Mouse (Mus musculus): ENCODE measurements around the gene P2ry12. TPM values are rescaled to one million over a fixed set of nuclear protein-coding genes. Genes with fewer than 3 reads are reported as not detected.
A peak's percentile ranks its signal among the peaks of the same experiment; 100 is the strongest.

P2ry12 gene
- total and polyA plus RNA-seq, 3 experiments: not detected

GRCm38 (mm10) chr3:59169215-59169614 lies 93.5 kb downstream of the P2ry12 start:
- Histone ChIP-seq H3K4me3 (ENCODE audit: control insufficient read depth in 1 of 2, insufficient read depth in 1 of 2, low read depth in 2 of 2, low read length in 2 of 2) (no peak overlapping the region), H3K9me3 (replicated peaks; ENCODE audit: insufficient read depth, low read length) (no peaks in the 10 kb centered on the region), H3K79me2 (ENCODE audit: control insufficient read depth, insufficient read depth, low read length, poor library complexity) (no peaks in the 10 kb centered on the region), H3K4me1 (ENCODE audit: control insufficient read depth in 1 of 2, insufficient read depth in 2 of 2, low read length in 2 of 2) (no peaks in the 10 kb centered on the region), H3K9ac (ENCODE audit: control insufficient read depth, low read depth, low read length, poor library complexity, severe bottlenecking) (no peak overlapping the region), H3K36me3 (ENCODE audit: control insufficient read depth in 1 of 2, insufficient read depth in 2 of 2, low read length in 2 of 2) (no peaks in the 10 kb centered on the region), H3K27me3 (ENCODE audit: control insufficient read depth in 1 of 2, insufficient read depth in 2 of 2, low read length in 2 of 2) (peaks cover 0 to 2% of the 10 kb centered on the region in 2 experiments; a peak in 1 of 4 replicates), H3K27ac (ENCODE audit: control insufficient read depth, low read depth, low read length) (no peak overlapping the region)
- no peak for DNase-seq (ENCODE audit: low read depth, low spot score)
- TF ChIP-seq CHD1 (IDR thresholded peaks at IDR 0.05; ENCODE audit: low read depth, low read length) (no peak), SMC3 (IDR thresholded peaks at IDR 0.05; ENCODE audit: low read depth, low read length) (0 out of 2 replicates have a peak, but pooled peaks have one; percentile 3), POLR2AphosphoS2 (IDR thresholded peaks at IDR 0.05; ENCODE audit: low read length) (no peak), USF1 (IDR thresholded peaks at IDR 0.05; ENCODE audit: low read depth, low read length) (no peak), RCOR1 (IDR thresholded peaks at IDR 0.05; ENCODE audit: low read depth, low read length) (no peak), SIN3A (IDR thresholded peaks at IDR 0.05; ENCODE audit: low read length) (no peak), RAD21 (IDR thresholded peaks at IDR 0.05; ENCODE audit: low read depth, low read length) (peak; percentile 8)

DNA sequence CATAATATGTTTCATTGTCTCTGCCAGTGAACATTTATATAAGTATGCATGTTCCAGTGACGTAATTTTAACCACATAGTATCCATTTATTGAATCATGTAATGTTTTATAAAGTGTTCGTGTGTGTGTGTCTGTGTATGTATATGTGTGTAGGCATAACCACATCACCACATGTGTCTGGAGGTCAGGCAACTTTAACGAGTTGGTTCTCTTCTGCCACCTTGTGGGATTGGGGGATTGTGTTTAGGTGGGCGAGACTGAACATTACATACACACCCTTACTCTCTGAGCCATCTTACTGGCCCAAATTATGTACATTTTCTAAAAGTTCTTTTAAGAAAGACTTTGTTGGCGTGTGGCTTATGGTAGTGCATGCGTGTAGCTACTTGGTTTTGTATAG lies 94.2 kb downstream of the P2ry12 start:
- H3K27me3 ChIP-seq (ENCODE audit: control insufficient read depth in 1 of 2, insufficient read depth in 2 of 2, low read length in 2 of 2): no peaks in the 10 kb centered on the region
- H3K9ac ChIP-seq (ENCODE audit: control insufficient read depth, low read depth, low read length, poor library complexity, severe bottlenecking): no peak overlapping the region
- no peak overlapping the region for H3K4me3 ChIP-seq (ENCODE audit: control insufficient read depth in 1 of 2, insufficient read depth in 1 of 2, low read depth in 2 of 2, low read length in 2 of 2)
- no peaks in the 10 kb centered on the region for H3K9me3 ChIP-seq (replicated peaks; ENCODE audit: insufficient read depth, low read length)
- H3K27ac ChIP-seq (ENCODE audit: control insufficient read depth, low read depth, low read length): no peak overlapping the region
- H3K36me3 ChIP-seq (ENCODE audit: control insufficient read depth in 1 of 2, insufficient read depth in 2 of 2, low read length in 2 of 2): no peaks in the 10 kb centered on the region
- H3K4me1 ChIP-seq (ENCODE audit: control insufficient read depth in 1 of 2, insufficient read depth in 2 of 2, low read length in 2 of 2): no peaks in the 10 kb centered on the region
- no peak for TF ChIP-seq ZNF384 (IDR thresholded peaks at IDR 0.05; ENCODE audit: low read depth, low read length)
- TF ChIP-seq CTCF (IDR thresholded peaks at IDR 0.05 in 2 of 3, conservative IDR thresholded peaks at IDR 0.05 in 1 of 3; ENCODE audit: control insufficient read depth in 1 of 3, insufficient read depth in 1 of 3, low read depth in 2 of 3, low read length in 3 of 3, poor library complexity in 1 of 3, severe bottlenecking in 1 of 3): peak in 2 of 3 experiments; percentile 4 to 24; a peak in 2 of 6 replicates
- TF ChIP-seq SMC3 (IDR thresholded peaks at IDR 0.05; ENCODE audit: low read depth, low read length): peak; percentile 39
- TF ChIP-seq USF2 (IDR thresholded peaks at IDR 0.05; ENCODE audit: borderline replicate concordance in 1 of 2, insufficient read depth in 1 of 2, low read depth in 1 of 2, low read length in 2 of 2): no peak
- no peak for DNase-seq (ENCODE audit: low read depth, low spot score)
- H3K79me2 ChIP-seq (ENCODE audit: control insufficient read depth, insufficient read depth, low read length, poor library complexity): no peaks in the 10 kb centered on the region

DNA sequence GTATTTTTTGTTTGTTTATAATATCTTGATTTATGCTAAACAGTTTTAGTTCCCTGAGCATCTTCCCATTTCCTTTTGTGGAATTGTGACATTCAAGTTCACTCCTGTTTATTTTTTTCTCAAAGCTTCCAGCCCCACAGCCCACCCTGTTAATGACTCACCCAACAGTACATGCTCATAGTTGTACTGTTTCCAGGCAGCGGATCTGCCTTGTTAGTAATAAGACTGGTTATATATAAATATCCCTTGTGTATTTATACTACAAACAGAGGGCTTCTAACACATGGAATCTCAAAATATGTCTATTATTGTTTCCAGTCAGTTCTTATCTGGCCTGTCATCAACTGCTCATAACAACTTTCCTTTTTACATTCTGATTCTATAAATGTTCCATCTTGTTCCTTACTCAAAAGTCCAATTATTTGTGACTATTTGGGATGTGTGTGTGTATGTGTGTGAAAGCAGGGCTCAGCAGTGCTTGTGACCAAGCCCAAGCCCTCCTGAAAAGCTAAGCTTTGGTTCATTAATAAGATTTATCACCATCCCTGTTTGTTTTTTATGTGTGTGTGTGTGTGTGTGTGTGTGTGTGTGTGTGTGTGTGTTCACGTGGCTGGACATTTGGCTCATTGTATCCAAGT lies 95.1 kb downstream of the P2ry12 start:
- H3K4me3 ChIP-seq (ENCODE audit: control insufficient read depth in 1 of 2, insufficient read depth in 1 of 2, low read depth in 2 of 2, low read length in 2 of 2): no peak overlapping the region
- no peak overlapping the region for H3K9ac ChIP-seq (ENCODE audit: control insufficient read depth, low read depth, low read length, poor library complexity, severe bottlenecking)
- no peaks in the 10 kb centered on the region for H3K9me3 ChIP-seq (replicated peaks; ENCODE audit: insufficient read depth, low read length)
- no peak overlapping the region for H3K27ac ChIP-seq (ENCODE audit: control insufficient read depth, low read depth, low read length)
- H3K79me2 ChIP-seq (ENCODE audit: control insufficient read depth, insufficient read depth, low read length, poor library complexity): no peaks in the 10 kb centered on the region
- H3K36me3 ChIP-seq (ENCODE audit: control insufficient read depth in 1 of 2, insufficient read depth in 2 of 2, low read length in 2 of 2): no peaks in the 10 kb centered on the region
- no peaks in the 10 kb centered on the region for H3K4me1 ChIP-seq (ENCODE audit: control insufficient read depth in 1 of 2, insufficient read depth in 2 of 2, low read length in 2 of 2)
- TF ChIP-seq HCFC1 (IDR thresholded peaks at IDR 0.05; ENCODE audit: low read depth, low read length) (no peak), TCF12 (IDR thresholded peaks at IDR 0.05; ENCODE audit: low read depth, low read length) (no peak), JUND (IDR thresholded peaks at IDR 0.05; ENCODE audit: low read depth, low read length) (no peak), MAZ (IDR thresholded peaks at IDR 0.05; ENCODE audit: low read depth, low read length) (no peak), GABPA (IDR thresholded peaks at IDR 0.05; ENCODE audit: low read depth, low read length) (no peak), POLR2AphosphoS5 (IDR thresholded peaks at IDR 0.05; ENCODE audit: borderline replicate concordance, low read depth, low read length) (no peak), POLR2A (IDR thresholded peaks at IDR 0.05; ENCODE audit: control insufficient read depth in 1 of 2, insufficient read depth in 1 of 2, low read depth in 1 of 2, low read length in 2 of 2, poor library complexity in 1 of 2) (no peak), RAD21 (IDR thresholded peaks at IDR 0.05; ENCODE audit: low read depth, low read length) (no peak), TBP (IDR thresholded peaks at IDR 0.05; ENCODE audit: low read depth, low read length) (no peak)
- no peak for DNase-seq (ENCODE audit: low read depth, low spot score)
- no peaks in the 10 kb centered on the region; a peak in 1 of 4 replicates for H3K27me3 ChIP-seq (ENCODE audit: control insufficient read depth in 1 of 2, insufficient read depth in 2 of 2, low read length in 2 of 2)
